Mouse (Mus musculus) neural tube, embryonic 12.5 days (tissue): ENCODE measurements around the gene Sv2b. TPM values are rescaled to one million over a fixed set of nuclear protein-coding genes. Genes with fewer than 3 reads are reported as not detected.

Experiments used
- ATAC-seq: fragments of 200-750 bp; cut with Nextera tagmentation; 2 replicates; pipeline ENCODE4 v1.8.0; 2017; ENCODE audit warnings: low read depth, mild to moderate bottlenecking, moderate TSS enrichment, moderate library complexity; ENCODE audit not compliant: low FRiP score
- H3K27ac ChIP-seq: fragments of 300-500 bp; sonication (generic); 2 replicates; pipeline ENCODE4 v1.5.1; 2016
- H3K27me3 ChIP-seq: fragments of 300-500 bp; sonication (generic); replicated peaks from 2 replicates; pipeline ENCODE4 v1.6.1; 2016; ENCODE audit warnings: mild to moderate bottlenecking
- H3K36me3 ChIP-seq: fragments of 300-500 bp; sonication (generic); 2 replicates; pipeline ENCODE4 v1.6.1; 2016; ENCODE audit warnings: mild to moderate bottlenecking
- H3K4me1 ChIP-seq: fragments of 300-500 bp; sonication (generic); 2 replicates; pipeline ENCODE4 v1.6.1; 2016
- H3K4me2 ChIP-seq: fragments of 300-500 bp; sonication (generic); replicated peaks from 2 replicates; pipeline ENCODE4 v1.6.1; 2016; ENCODE audit warnings: mild to moderate bottlenecking
- H3K4me3 ChIP-seq: fragments of 300-500 bp; sonication (generic); 2 replicates; pipeline ENCODE4 v1.5.1; 2016
- H3K9ac ChIP-seq: fragments of 300-500 bp; sonication (generic); 2 replicates; pipeline ENCODE4 v1.6.1; 2016; ENCODE audit warnings: mild to moderate bottlenecking
- H3K9me3 ChIP-seq: fragments of 300-500 bp; sonication (generic); 2 replicates; pipeline ENCODE4 v1.6.1; 2016; ENCODE audit warnings: mild to moderate bottlenecking
- WGBS: fragments of 180-500 bp; shearing (Covaris S2); methylation state at CpG from one replicate; pipeline ENCODE4 v1.1.7; 2016; 5-methylcytosine and 5-hydroxymethylcytosine counted together
- polyA plus RNA-seq: library from polyadenylated mRNA; unstranded; fragments of >200 nt; fragmentation: Nextera tagmentation; extraction: Ambion mirVana; gene quantifications from 2 replicates; pipeline ENCODE4 v1.2.1, GENCODE M21; 2016

Sv2b gene
- polyA plus RNA-seq, 1 experiment from 2014 or later: 7.3 TPM

DNA sequence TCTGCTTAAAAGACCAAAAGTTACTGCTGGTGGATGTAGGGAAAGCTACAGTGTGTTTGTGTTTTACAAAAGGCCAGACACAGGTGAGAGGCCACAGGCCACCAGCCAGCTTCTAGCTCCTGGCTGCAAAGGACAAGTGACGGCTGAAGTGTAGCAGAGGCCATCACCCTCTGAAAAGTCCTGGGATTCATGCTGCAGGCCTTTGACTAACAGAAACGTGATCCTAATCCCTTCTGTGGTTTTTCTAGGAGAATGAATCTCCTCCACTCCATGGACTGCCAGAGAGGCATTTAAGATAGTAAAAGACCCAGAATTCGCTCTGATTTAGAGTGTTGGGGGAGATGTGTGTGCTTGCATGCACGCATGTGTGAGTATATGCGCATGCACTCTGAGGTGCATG, 5.8 kb upstream of the Sv2b start:
- Histone ChIP-seq H3K9me3 (no peaks in the 10 kb centered on the region), H3K4me2 (no peak overlapping the region), H3K36me3 (no peaks in the 10 kb centered on the region), H3K9ac (no peak overlapping the region), H3K4me1 (no peaks in the 10 kb centered on the region), H3K27ac (no peak overlapping the region), H3K27me3 (peaks cover 3% of the 10 kb centered on the region; the same call in 1 of the 2 replicates), H3K4me3 (no peak overlapping the region)
- no peak for ATAC-seq
- 71% methylated on average over 5 of the region's 5 CpGs for WGBS

DNA sequence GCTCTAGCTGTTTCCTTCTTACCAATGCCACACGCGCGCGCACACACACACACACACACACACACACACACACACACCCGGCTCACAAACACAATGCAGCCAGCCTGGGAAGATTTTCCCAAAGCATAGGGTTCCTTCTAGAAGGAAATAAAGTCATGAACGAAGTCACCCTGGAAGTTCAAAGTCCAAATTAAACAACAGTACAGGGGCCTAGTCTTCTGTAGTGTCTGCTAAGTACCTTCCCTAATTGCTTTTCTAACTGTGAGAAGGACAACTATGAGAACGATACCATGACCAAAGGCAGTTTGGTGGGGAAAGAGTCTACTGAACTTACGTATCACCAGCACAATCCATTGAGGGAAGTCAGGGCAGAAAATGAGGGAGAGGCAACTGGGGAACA, 508 bp upstream of the Sv2b start:
- Histone ChIP-seq H3K4me3 (no peak overlapping the region), H3K9ac (no peak overlapping the region), H3K27me3 (peaks cover 29% of the 10 kb centered on the region), H3K4me1 (peaks cover 19% of the 10 kb centered on the region), H3K36me3 (no peaks in the 10 kb centered on the region), H3K27ac (no peak overlapping the region), H3K4me2 (peak overlapping the region; percentile 96), H3K9me3 (no peaks in the 10 kb centered on the region)
- 83% methylated on average over 8 of the region's 8 CpGs for WGBS
- ATAC-seq: no peak

DNA sequence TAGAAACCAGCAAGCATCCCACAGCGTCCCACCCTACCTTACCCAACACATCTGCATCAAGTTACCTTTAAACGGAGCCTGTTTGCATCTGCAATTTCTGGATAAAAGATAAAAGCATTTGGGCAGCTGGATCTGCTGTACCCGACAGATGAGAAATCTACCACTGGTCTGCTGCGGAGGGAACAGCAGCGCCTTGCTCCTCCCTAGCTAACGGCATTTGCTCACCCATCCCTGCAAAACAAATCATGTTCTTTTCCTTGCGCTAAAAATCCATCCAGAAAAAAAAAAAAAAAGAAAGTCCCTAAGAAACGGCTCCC, 964 bp downstream of the Sv2b start:
- no peak overlapping the region for H3K27ac ChIP-seq
- H3K9ac ChIP-seq: 0 out of 2 replicates have a peak overlapping the region, but pooled peaks have one; percentile 54
- H3K9me3 ChIP-seq: no peaks in the 10 kb centered on the region
- H3K36me3 ChIP-seq: no peaks in the 10 kb centered on the region
- peaks cover 19% of the 10 kb centered on the region for H3K4me1 ChIP-seq
- peaks cover 29% of the 10 kb centered on the region for H3K27me3 ChIP-seq
- H3K4me2 ChIP-seq: peak overlapping the region; percentile 96
- H3K4me3 ChIP-seq: peak overlapping the region; percentile 46
- ATAC-seq: no peak
- WGBS: 6% methylated on average over 8 of the region's 8 CpGs

DNA sequence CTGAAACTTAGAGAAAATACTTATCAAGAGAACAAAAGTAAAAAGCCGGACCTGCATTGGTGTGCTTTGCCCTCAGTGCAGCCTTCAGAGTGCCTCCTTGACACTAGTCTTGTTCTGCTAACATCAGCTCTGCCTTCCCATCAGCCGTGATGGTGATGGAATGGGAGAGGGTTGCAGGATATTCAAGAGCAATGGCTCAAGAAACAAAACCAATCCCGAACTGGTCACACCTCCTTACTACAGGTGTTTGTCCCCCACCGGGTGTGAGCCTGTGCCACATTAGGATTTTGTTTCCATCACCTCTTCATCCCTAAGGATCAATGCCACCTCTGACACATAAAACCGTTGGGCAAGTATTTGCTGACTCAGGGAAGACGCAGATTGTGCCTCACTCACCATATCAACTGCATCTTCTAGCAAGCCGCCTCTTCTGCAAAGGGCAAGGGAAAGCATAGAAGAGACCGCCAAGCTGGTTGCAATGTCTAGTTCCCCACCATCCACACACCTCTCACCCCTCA, 1.4 kb downstream of the Sv2b start:
- H3K36me3 ChIP-seq: no peaks in the 10 kb centered on the region
- 0 out of 2 replicates have a peak overlapping the region, but pooled peaks have one; percentile 17 for H3K9ac ChIP-seq
- ATAC-seq: no peak
- H3K4me2 ChIP-seq: peak overlapping the region; percentile 96
- peaks cover 29% of the 10 kb centered on the region for H3K27me3 ChIP-seq
- H3K27ac ChIP-seq: no peak overlapping the region
- WGBS: 51% methylated on average over 8 of the region's 8 CpGs
- peaks cover 19% of the 10 kb centered on the region for H3K4me1 ChIP-seq
- peak overlapping the region; percentile 46; the same call in 1 of the 2 replicates for H3K4me3 ChIP-seq
- H3K9me3 ChIP-seq: no peaks in the 10 kb centered on the region

DNA sequence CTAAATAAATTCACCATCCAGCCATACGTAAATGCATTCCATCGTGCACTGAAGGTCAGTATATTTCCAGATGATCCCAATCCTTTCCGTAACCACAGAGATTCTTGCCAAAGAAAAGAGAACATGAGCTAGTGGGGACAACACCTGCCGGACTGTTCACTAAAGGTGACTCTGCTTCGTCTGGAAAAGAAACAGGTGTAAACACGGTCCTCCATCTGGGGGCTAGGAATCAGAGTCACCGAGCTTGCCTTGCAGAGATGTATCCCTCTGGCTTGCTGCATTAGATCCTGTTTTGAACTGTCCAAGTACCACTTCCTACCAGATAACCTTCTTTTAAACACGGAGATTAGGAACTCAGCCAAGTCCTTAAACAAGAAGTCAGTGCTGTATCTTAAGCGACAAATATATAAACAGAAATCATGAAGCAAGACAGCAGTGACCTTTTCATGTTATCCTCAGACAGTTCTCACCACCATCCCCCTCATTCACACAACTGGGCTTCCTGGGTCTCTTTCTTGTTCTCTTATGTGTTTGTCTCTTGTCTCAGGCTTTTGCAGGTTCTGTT, 3.1 kb downstream of the Sv2b start:
- ATAC-seq: no peak
- Histone ChIP-seq H3K27me3 (peaks cover 29% of the 10 kb centered on the region), H3K4me2 (no peak overlapping the region), H3K9ac (no peak overlapping the region), H3K4me1 (peaks cover 19% of the 10 kb centered on the region), H3K9me3 (no peaks in the 10 kb centered on the region), H3K4me3 (no peak overlapping the region), H3K27ac (no peak overlapping the region), H3K36me3 (no peaks in the 10 kb centered on the region)
- WGBS: 79% methylated on average over 9 of the region's 9 CpGs

DNA sequence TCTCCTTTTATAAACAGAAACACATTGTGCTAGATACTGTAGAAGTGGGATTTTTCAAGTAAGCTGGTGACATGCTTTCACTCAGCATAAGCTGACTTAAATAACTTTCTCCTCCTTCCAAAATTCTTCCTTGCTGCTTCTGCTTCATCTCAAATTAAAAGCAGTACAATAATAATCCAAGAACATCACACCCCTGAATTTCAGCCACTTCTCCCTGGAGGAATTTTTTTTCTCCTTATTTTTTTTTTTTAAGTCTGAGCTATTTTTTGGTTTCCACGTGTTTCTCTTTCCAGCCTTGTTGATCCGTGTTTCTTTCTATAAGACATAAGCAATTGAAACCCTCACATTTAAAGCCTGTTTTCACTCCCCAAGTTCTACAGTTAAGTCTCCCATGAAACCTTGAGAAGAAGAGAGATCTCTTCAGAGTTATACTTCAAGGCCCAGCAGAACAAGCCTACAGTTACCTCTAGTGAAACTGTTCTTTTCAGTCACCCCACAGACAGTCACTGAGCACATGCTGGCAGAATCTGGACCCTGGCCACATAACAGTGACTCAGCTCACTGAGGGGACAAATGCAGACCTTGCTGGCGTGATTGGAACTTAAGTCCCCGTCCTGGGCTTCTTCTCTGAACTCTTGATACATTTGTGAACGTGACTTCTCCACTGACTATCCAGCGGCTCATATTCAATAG, 6.4 kb downstream of the Sv2b start:
- H3K4me1 ChIP-seq: 0 out of 2 replicates have a peak, but pooled peaks cover 3% of the 10 kb centered on the region

DNA sequence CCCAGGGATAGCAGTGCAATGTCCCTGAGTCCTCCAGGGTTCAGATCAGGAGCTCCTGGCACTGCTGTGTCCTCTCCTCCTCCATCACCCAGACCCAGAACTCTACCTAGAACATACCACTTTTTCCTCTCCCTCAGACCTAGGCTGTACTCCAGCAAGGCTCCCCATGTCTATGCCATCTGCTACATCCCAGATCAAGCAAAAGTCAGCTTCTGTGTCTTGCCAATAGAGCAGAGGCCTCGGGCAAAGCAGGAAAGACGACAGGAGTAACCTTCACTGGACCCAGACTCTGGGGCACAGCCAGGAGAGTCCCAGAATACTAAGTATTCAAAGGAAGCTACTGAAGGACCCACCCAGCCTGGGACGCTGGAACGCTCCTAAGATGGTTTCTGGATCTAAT, 9.8 kb downstream of the Sv2b start:
- 90% methylated on average over 4 of the region's 4 CpGs for WGBS
- Histone ChIP-seq H3K27me3 (no peaks in the 10 kb centered on the region), H3K9ac (no peak overlapping the region), H3K4me3 (no peak overlapping the region), H3K36me3 (no peaks in the 10 kb centered on the region), H3K4me1 (peaks cover 24% of the 10 kb centered on the region), H3K27ac (no peak overlapping the region), H3K4me2 (no peak overlapping the region), H3K9me3 (no peaks in the 10 kb centered on the region)
- no peak for ATAC-seq

More for the DNA sequence above, 6.4 kb downstream of the Sv2b start:
- no peaks in the 10 kb centered on the region for H3K9me3 ChIP-seq
- no peak for ATAC-seq
- WGBS: 84% methylated on average over 6 of the region's 6 CpGs
- H3K27ac ChIP-seq: no peak overlapping the region
- no peak overlapping the region for H3K4me3 ChIP-seq
- peaks cover 8% of the 10 kb centered on the region for H3K27me3 ChIP-seq
- no peak overlapping the region for H3K9ac ChIP-seq
- H3K4me2 ChIP-seq: no peak overlapping the region
- no peaks in the 10 kb centered on the region for H3K36me3 ChIP-seq

DNA sequence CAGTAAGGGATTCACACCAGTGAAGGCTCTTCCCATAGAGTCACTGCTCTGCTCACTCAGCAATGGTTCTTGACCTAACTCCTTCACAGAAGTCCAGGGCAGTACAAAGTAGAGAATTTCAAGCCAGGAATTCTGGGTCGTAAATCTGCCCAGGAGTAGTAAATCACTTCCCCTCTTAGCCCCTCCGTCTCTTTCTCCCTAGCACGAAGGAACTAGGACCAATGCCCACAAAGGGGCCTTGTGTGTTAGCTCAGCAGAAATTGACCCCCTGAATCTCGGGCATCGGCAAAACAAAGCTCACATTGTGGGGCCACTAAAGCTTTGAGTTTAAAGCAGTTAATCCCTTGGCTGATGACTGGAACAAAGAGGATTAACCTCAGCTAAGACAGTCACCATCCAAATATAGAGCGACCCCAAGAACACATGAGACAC, 12.4 kb downstream of the Sv2b start:
- peaks cover 24% of the 10 kb centered on the region for H3K4me1 ChIP-seq
- H3K4me2 ChIP-seq: no peak overlapping the region
- H3K27me3 ChIP-seq: no peaks in the 10 kb centered on the region
- H3K36me3 ChIP-seq: no peaks in the 10 kb centered on the region
- no peaks in the 10 kb centered on the region for H3K9me3 ChIP-seq
- H3K4me3 ChIP-seq: no peak overlapping the region
- no peak overlapping the region for H3K27ac ChIP-seq
- WGBS: 10% methylated on average over 6 of the region's 6 CpGs
- peak; percentile 64 for ATAC-seq
- H3K9ac ChIP-seq: no peak overlapping the region

DNA sequence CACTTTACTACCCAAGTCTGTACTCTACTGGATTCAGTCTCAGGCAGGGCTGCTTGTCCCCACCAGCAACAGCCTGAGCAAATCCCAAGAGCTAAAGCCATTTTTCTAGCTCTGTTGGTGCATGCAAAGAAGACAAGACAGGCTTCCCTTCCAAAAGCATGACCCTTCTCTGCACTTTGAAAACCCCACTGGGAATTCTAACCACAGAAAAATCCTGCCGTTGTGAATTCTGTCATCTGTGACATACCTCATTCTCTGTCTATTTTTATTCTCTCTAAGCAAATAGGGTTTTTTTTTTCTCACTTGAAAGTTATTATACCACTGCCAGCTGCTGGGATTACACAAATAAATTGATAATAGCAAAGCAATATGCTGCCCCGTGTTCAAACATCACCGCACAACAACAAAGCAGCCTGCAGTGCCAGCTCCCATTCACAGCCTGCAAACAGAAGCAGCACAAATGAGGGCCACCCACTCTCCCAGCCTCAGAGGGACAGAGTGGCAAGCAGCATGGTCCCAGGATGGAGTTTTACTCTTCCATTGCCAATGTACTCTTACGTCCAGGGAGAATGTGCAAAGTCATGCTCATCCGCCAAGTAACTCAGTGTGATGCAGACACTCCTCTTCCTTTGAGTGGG, 13.7 kb downstream of the Sv2b start:
- no peaks in the 10 kb centered on the region for H3K9me3 ChIP-seq
- no peaks in the 10 kb centered on the region for H3K27me3 ChIP-seq
- H3K4me3 ChIP-seq: no peak overlapping the region
- peaks cover 24% of the 10 kb centered on the region for H3K4me1 ChIP-seq
- no peak for ATAC-seq
- no peak overlapping the region for H3K27ac ChIP-seq
- no peak overlapping the region for H3K9ac ChIP-seq
- no peaks in the 10 kb centered on the region for H3K36me3 ChIP-seq
- H3K4me2 ChIP-seq: 0 out of 2 replicates have a peak overlapping the region, but pooled peaks have one; percentile 2
- WGBS: 15% methylated on average over 5 of the region's 5 CpGs

DNA sequence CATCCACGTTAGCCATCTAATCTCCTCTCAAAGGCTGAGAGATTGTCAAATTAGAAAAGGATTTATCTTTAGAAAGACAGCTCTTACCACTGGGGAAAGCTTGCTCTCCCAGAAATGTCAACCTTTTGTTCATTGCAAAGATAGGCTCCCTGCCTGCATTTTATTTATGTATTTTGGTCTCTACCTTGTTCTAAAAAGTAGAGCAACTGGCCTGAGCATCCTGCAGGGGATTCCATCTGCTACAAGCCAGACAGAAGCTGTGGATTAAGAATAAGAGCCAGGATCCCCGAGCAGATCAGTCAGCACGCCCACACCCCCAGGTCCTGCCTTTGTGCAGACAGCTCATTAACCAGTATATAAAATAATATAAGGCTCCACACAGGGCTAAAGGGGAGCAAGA, 16.8 kb downstream of the Sv2b start:
- peaks cover 24% of the 10 kb centered on the region for H3K4me1 ChIP-seq
- H3K9ac ChIP-seq: no peak overlapping the region
- no peaks in the 10 kb centered on the region for H3K9me3 ChIP-seq
- H3K27ac ChIP-seq: no peak overlapping the region
- H3K4me2 ChIP-seq: no peak overlapping the region
- no peak for ATAC-seq
- H3K36me3 ChIP-seq: no peaks in the 10 kb centered on the region
- H3K27me3 ChIP-seq: no peaks in the 10 kb centered on the region
- H3K4me3 ChIP-seq: no peak overlapping the region
- WGBS: 46% methylated on average over 3 of the region's 3 CpGs

DNA sequence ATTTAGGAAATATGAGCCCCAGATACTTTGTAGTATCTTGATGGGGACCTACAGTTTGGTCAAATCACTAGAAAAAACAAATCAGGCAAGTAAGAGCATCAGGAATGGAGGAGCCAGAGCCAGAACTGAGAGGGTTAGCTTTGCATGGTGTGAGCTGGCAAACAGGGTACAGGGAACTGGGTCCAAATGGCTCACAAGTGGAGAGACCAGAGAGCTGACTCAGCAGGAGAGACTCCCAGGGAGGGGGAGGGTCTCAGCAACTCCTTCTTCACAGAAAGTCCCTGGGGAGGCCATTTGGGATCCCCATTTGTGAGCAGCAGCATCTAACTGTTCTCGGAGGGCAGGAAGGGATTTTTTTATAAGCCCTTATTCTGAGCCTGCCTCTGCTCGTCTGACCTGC, 18.5 kb downstream of the Sv2b start:
- H3K27me3 ChIP-seq: no peaks in the 10 kb centered on the region
- H3K27ac ChIP-seq: no peak overlapping the region
- no peak overlapping the region for H3K9ac ChIP-seq
- ATAC-seq: no peak
- H3K9me3 ChIP-seq: no peaks in the 10 kb centered on the region
- H3K4me3 ChIP-seq: no peak overlapping the region
- H3K4me2 ChIP-seq: no peak overlapping the region
- no peaks in the 10 kb centered on the region for H3K36me3 ChIP-seq
- 32% methylated on average over 2 of the region's 2 CpGs for WGBS
- H3K4me1 ChIP-seq: peaks cover 10% of the 10 kb centered on the region

DNA sequence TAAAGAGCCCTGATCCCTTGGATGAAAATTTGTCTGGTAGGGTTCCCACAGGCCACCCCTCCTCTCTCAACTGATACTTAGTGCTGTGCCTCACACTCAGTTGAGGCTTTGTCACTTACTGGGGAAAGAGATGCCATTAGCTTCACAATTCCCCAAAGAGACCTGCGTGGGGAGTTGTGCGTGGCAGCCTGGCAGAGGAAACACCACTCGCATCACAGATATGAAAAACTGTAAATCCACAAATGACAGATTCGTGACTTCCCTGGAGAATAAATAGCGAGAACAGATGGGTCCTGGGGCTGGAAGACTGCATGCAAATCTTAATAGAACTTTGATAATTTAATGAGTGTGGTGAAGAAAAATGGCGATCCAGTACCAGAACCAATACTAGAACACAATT, 21.8 kb downstream of the Sv2b start:
- H3K9ac ChIP-seq: no peak overlapping the region
- no peaks in the 10 kb centered on the region for H3K4me1 ChIP-seq
- no peaks in the 10 kb centered on the region for H3K9me3 ChIP-seq
- H3K27ac ChIP-seq: no peak overlapping the region
- H3K27me3 ChIP-seq: no peaks in the 10 kb centered on the region
- H3K4me2 ChIP-seq: no peak overlapping the region
- no peak overlapping the region for H3K4me3 ChIP-seq
- no peaks in the 10 kb centered on the region for H3K36me3 ChIP-seq
- 72% methylated on average over 6 of the region's 6 CpGs for WGBS
- no peak for ATAC-seq
